Mouse (Mus musculus) activated CD4-positive, CD25-positive, alpha-beta regulatory T cell, adult 9 weeks (primary cell): ENCODE data around the gene Amhr2. TPM values are rescaled to one million over a fixed set of nuclear protein-coding genes. Genes with fewer than 3 reads are reported as not detected.

ENCODE experiments used
- polyA plus RNA-seq: library from polyadenylated mRNA; unstranded; fragments of 100-300 nt; shearing (Covaris generic); gene quantifications from one replicate; pipeline ENCODE4 v1.2.1, GENCODE M21; 2017

Amhr2 gene
- polyA plus RNA-seq: not detected

GRCm38 (mm10) chr15:102445146-102445545 is at the start of gene Amhr2:
Gene Amhr2, plus strand, starts transcription at chr15:102445367.

DNA sequence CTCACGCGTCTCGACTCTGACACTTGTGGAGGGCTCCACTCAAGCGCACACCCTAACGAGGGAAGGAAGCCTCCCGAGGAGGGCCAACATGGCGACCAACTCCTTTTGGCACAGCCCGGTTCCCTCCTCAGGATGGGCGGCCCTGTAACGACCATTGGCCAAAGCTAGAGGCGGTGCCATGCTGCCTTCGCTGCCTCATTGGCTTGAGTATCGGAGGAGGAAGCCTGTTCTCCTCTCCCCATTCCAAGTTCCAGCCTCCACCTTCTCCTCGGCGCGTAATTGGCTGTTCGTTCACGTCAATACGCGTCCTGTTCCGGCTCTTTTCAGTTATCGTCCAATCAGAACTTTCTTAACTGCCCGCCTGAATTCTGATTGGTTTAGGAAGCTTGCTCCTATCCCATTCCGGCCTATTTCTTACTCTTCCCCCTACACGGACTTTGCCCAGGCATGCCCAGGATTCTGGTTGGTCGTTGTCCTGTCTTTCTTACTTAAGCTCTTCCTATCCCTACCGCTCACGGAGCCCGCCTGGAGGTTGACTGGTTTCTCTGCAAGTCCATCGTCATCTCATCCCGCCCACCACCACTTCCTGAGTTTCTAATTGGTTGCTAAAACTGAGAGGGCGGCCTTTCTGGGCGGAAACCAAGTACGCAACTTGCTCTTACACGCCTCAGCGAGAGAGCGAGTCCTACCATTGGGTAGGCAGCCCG is 39.5 kb upstream of the Amhr2 start, which contains the start of gene Sp1:
TSS of gene Sp1 (plus strand) at position 655 of the 707 bp plus-strand sequence.

DNA sequence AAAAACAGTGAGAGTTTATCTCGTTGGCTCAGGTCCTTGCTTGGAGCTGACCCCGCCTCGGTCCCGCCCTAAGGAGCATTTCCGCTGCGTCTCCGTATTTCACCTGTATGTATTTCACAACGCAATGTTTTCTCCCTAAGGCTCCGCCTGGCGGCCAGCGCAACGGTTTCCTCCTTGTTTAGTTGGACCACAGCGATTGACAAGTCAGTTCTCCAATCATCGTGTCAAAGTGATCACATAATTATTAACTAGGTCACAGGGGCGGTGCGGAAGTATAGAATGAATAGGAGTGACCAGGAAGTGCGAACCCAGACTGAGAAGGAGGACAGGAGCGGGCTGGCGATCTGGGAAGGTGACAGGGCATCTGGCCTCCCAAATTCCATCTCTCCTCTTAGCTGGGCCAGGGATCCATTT is 13.7 kb downstream of the Amhr2 start, which contains the start of gene Prr13:
TSS of gene Prr13 (plus strand) at position 125 of the 414 bp plus-strand sequence.

DNA sequence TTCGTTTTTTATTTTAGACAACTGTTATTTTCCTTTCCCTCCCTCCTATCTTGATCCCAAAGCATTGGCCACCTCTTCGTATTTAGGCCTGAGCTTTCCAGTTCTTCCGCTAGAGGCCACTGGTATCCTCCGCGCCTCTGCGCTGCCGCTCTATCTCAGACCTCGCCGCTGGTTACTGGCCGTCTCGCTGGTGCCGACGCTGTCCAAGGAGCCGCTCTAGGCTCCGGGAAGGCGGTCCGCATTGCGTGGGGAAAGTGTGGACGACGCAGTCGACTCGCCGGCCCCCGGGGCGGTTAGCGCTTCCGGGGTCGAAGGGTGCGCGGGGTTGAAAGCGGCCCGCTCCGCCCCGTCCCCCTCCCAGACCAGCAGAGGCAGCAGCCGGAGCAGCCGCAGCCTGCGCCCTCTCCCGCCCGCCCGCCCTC is 25.0 kb downstream of the Amhr2 start, which contains the start of gene Pcbp2:
TSS of gene Pcbp2 (plus strand) at position 357 of the 422 bp plus-strand sequence.

GRCm38 (mm10) chr15:102503447-102503846 is 58.3 kb downstream of the Amhr2 start, which contains the start of gene Gm10337:
Gene Gm10337, plus strand, starts transcription at chr15:102503722.

Other genes starting within 250 kb of the Amhr2 start
- 68.1 TPM for gene Zfp740, start 242.1 kb upstream of the Amhr2 start, polyA plus RNA-seq
- gene Csad, start 240.6 kb upstream of the Amhr2 start, polyA plus RNA-seq: 12.4 TPM
- 962 TPM for gene Itgb7, start 213.4 kb upstream of the Amhr2 start, polyA plus RNA-seq
- 46.7 TPM for gene Rarg, start 187.8 kb upstream of the Amhr2 start, polyA plus RNA-seq
- gene Gm9918, start 174.8 kb upstream of the Amhr2 start, polyA plus RNA-seq: not detected
- gene Mfsd5, start 165.9 kb upstream of the Amhr2 start, polyA plus RNA-seq: 82.2 TPM
- 3.0 TPM for gene Espl1, start 149.1 kb upstream of the Amhr2 start, polyA plus RNA-seq
- gene Pfdn5, start 119.3 kb upstream of the Amhr2 start, polyA plus RNA-seq: 582 TPM
- gene Myg1, start 113.7 kb upstream of the Amhr2 start, polyA plus RNA-seq: 99.5 TPM
- 58.8 TPM for gene Aaas, start 94.6 kb upstream of the Amhr2 start, polyA plus RNA-seq
- gene Sp7, start 78.2 kb upstream of the Amhr2 start, polyA plus RNA-seq: not detected
- gene Sp1, start 39.2 kb upstream of the Amhr2 start, polyA plus RNA-seq: 19.6 TPM
- 748 TPM for gene Prr13, start 13.7 kb downstream of the Amhr2 start, polyA plus RNA-seq
- 119 TPM for gene Pcbp2, start 25.2 kb downstream of the Amhr2 start, polyA plus RNA-seq
- not detected for gene Gm10337, start 58.4 kb downstream of the Amhr2 start, polyA plus RNA-seq
- 11.1 TPM for gene Map3k12, start 71.7 kb downstream of the Amhr2 start, polyA plus RNA-seq
- 55.5 TPM for gene Tarbp2, start 72.8 kb downstream of the Amhr2 start, polyA plus RNA-seq
- 4.6 TPM for gene Npff, start 79.6 kb downstream of the Amhr2 start, polyA plus RNA-seq
- gene Gm28047, start 179.7 kb downstream of the Amhr2 start, polyA plus RNA-seq: not detected
- gene Atf7, start 180.1 kb downstream of the Amhr2 start, polyA plus RNA-seq: 46.8 TPM
- 22.4 TPM for gene Atp5g2, start 227.0 kb downstream of the Amhr2 start, polyA plus RNA-seq